Mouse (Mus musculus) CD4-positive, CD25-positive, alpha-beta regulatory T cell, adult 9 weeks (primary cell): ENCODE data around the gene Polr1c. TPM values are rescaled to one million over a fixed set of nuclear protein-coding genes. Genes with fewer than 3 reads are reported as not detected.

Experiments used
- polyA plus RNA-seq: library from polyadenylated mRNA; unstranded; fragments of 100-300 nt; shearing (Covaris generic); gene quantifications from one replicate; pipeline ENCODE4 v1.2.1, GENCODE M21; 2017

The Polr1c gene
- 82.5 TPM for polyA plus RNA-seq

DNA sequence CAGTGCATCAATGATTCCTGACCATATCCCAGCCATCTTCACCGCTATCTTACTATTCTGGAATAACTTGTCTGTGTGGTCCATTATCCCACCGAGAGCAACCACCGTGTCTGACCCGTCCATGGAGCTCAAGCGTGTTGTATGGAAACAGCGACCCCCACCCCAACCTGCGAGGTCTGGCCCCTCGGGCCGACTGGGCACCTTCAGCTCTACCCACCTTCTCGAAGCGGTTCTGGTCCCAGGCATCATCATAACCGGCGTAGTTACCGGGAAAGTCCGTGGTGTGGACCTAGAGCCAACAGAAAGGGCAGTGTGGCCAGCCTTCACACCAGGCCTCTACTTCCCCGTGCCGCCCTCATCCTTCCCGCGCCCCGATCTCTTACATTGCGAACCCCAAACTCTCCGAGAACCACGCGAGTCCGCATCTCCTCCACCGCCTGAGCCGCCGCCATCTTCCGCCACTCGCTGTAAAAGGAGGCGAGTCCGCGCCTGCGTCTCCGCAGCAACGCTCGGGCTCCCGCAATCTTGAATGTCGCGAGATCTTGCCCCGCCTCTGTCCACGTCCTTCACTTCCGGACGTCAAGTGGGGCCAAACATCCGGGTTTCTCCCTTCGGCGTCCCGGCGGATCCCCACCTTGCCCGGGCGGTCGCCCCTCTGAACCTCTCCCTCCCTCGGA, at the start of gene Polr1c, which contains the start of gene Yipf3:
Polr1c (minus strand) TSS at position 543 of the 677 bp plus-strand sequence.
Yipf3 (plus strand) TSS at position 569 of the 677 bp plus-strand sequence.

DNA sequence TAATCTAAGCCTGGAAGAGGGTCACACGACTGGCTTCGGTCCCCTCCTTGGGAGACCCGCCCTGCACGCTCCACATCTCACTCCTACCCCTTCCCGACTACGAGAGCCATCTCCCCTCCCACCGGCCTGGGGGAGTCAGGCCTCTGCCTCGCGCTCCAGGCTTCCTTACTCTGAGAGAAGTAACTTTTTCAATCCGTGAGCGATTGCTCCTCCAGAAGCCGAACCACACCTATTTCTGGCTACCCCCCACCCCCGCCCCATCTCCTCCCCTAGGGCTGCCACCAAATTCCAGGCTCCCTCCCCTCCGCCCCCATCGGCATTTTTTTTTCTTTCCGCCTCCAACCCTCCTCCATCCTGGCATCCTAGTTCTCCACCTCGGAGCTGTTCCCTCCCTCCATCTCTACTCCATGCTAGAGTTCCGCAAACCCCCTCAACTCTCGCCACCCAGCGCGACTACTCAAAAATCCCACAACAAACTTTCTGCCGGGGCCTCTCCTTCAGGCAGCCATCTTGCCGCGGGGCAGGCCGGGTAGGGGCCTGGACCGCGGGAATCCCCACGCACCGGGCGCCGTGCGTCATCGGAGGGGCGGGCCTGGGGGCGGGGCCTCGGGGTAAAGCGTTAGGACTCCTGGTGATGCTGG, 34.7 kb upstream of the Polr1c start, which contains the start of gene Tjap1:
Tjap1 (minus strand) TSS at position 544 of the 641 bp plus-strand sequence.

DNA sequence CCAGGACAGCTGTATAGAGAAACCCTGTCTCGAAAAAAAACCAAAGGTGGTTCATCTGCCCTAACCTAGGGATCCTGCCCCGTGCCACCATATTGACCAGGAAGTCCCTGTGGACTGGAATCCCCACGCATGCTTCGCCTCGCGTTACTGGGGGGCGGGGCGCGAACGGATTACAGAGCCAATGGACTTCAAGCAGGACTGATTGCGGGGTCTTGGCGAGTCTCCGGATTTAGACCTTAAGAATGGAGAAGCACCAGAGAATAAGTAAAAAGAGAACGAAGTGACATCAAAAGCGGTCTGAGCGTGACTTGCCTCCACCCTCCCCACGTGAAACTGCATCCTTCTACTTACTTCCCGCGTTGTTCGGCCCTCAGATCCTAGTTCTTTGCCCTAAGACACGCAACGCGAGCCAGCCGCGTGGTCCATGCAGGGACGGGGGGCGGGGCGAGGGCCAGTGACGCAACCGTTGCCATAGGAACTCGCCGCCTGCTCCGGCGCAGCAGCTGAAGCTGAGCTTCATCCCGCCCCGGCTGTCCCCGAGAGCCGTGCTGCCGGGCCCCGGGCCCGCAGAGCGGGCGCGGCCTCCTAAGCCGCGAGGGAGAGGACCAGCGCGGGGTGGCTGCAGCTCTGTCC, 5.7 kb upstream of the Polr1c start, which contains the start of gene Lrrc73:
Lrrc73 (plus strand) TSS at position 80 of the 633 bp plus-strand sequence.

DNA sequence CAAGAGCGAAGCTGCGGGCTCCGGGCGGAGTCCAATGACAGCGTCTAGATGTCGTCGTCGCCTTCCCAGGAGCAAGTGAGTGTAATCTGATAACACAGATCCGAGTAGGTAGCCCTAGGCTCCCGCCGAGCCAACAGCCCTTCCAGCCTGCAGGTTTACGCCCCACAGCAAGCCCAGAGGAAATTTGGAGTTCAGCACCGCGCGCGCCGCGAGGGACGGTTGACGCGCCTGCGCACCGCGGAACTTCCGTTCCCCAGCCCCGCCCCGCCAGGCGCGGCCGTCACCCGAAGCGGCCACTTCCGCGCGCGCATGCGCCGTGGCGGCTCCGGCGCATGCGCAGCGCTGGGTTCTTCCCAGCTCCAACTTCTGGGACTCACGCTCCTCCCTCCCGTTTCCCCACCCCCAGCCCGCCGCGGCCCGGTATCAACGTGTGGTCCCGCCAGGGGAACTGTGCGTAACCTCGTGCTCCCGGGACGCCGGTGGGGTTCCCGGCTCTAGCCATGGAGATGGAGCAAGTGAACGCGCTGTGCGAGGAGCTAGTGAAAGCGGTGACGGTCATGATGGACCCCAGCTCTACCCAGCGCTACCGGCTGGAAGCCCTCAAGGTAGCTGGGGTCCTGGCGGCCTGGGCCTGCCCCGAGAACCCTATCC, 45.3 kb downstream of the Polr1c start, which contains the start of the genes Polh and Xpo5:
Polh (minus strand) TSS at position 225 of the 651 bp plus-strand sequence.
Xpo5 (plus strand) TSS at position 362 of the 651 bp plus-strand sequence.

Other genes with a start within 250 kb of the Polr1c start
- not detected for gene Vegfa, start 215.7 kb downstream of the Polr1c start, polyA plus RNA-seq
- 121 TPM for gene Mrps18a, start 137.1 kb downstream of the Polr1c start, polyA plus RNA-seq
- 2.7 TPM for gene Rsph9, start 103.8 kb downstream of the Polr1c start, polyA plus RNA-seq
- 62.5 TPM for gene Mad2l1bp, start 94.5 kb downstream of the Polr1c start, polyA plus RNA-seq
- 75.1 TPM for gene Gtpbp2, start 87.0 kb downstream of the Polr1c start, polyA plus RNA-seq
- 9.3 TPM for gene Polh, start 45.4 kb downstream of the Polr1c start, polyA plus RNA-seq
- gene Xpo5, start 45.3 kb downstream of the Polr1c start, polyA plus RNA-seq: 53.0 TPM
- 145 TPM for gene Yipf3, start within 50 bp of the Polr1c start, polyA plus RNA-seq
- not detected for gene Lrrc73, start 5.5 kb upstream of the Polr1c start, polyA plus RNA-seq
- 27.3 TPM for gene Tjap1, start 35.0 kb upstream of the Polr1c start, polyA plus RNA-seq
- not detected for gene Dlk2, start 49.4 kb upstream of the Polr1c start, polyA plus RNA-seq
- 8.1 TPM for gene Abcc10, start 80.3 kb upstream of the Polr1c start, polyA plus RNA-seq
- gene Zfp318, start 135.7 kb upstream of the Polr1c start, polyA plus RNA-seq: 1.6 TPM
- gene Crip3, start 180.9 kb upstream of the Polr1c start, polyA plus RNA-seq: not detected
- not detected for gene Slc22a7, start 190.4 kb upstream of the Polr1c start, polyA plus RNA-seq
- 0.31 TPM for gene Ttbk1, start 239.6 kb upstream of the Polr1c start, polyA plus RNA-seq
- 6.6 TPM for gene Dnph1, start 248.7 kb upstream of the Polr1c start, polyA plus RNA-seq